Mouse (Mus musculus): ENCODE data around the gene Tubal3.
"Not testable (repeated sequence)": the region's sequence is repeated elsewhere in the genome, so short reads cannot be mapped to it uniquely, and the experiment has no call there.

The Tubal3 gene

GRCm38 (mm10) chr13:3917571-3918311 is at the start of gene Tubal3, which contains the start of gene Net1:
TSS of gene Tubal3 (plus strand) at chr13:3918274.
TSS of gene Net1 (minus strand) at chr13:3918220.
- peak; percentile 88 for DNase-seq

GRCm38 (mm10) chr13:3869901-3870300 is 48.2 kb upstream of the Tubal3 start:
- no peak for DNase-seq

GRCm38 (mm10) chr13:3872832-3873231 is 45.2 kb upstream of the Tubal3 start:
- no peak for DNase-seq

- peak; percentile 45 for DNase-seq
Observed at GRCm38 (mm10) chr13:3876448-3876847, 41.6 kb upstream of the Tubal3 start.

- no peak for DNase-seq
Observed at GRCm38 (mm10) chr13:3877185-3877584, 40.9 kb upstream of the Tubal3 start.

- no peak for DNase-seq
Observed at GRCm38 (mm10) chr13:3877679-3878220, 40.3 kb upstream of the Tubal3 start.

- no peak for DNase-seq
Observed at GRCm38 (mm10) chr13:3886663-3887062, 31.4 kb upstream of the Tubal3 start.

GRCm38 (mm10) chr13:3889111-3889510 is 29.0 kb upstream of the Tubal3 start:
- DNase-seq, result no peak

GRCm38 (mm10) chr13:3890061-3890460 is 28.0 kb upstream of the Tubal3 start:
- no peak for DNase-seq

GRCm38 (mm10) chr13:3891479-3892087 is 26.5 kb upstream of the Tubal3 start:
- no peak for DNase-seq

GRCm38 (mm10) chr13:3892601-3893000 is 25.5 kb upstream of the Tubal3 start:
- DNase-seq, result no peak

GRCm38 (mm10) chr13:3893126-3893734 is 24.8 kb upstream of the Tubal3 start:
- DNase-seq, result peak; percentile 94

- no peak for DNase-seq
Observed at GRCm38 (mm10) chr13:3894549-3894948, 23.5 kb upstream of the Tubal3 start.

- no peak for DNase-seq
Observed at GRCm38 (mm10) chr13:3895397-3895980, 22.6 kb upstream of the Tubal3 start.

- no peak for DNase-seq
Observed at GRCm38 (mm10) chr13:3896032-3896431, 22.0 kb upstream of the Tubal3 start.

- peak; percentile 84 for DNase-seq
Observed at GRCm38 (mm10) chr13:3896913-3897312, 21.2 kb upstream of the Tubal3 start.

- DNase-seq, result not testable (repeated sequence)
Observed at GRCm38 (mm10) chr13:3898202-3898601, 19.9 kb upstream of the Tubal3 start.

GRCm38 (mm10) chr13:3899301-3899700 is 18.8 kb upstream of the Tubal3 start:
- DNase-seq, result no peak

- DNase-seq, result no peak
Observed at GRCm38 (mm10) chr13:3907151-3907696, 10.8 kb upstream of the Tubal3 start.

- no peak for DNase-seq
Observed at GRCm38 (mm10) chr13:3908262-3908661, 9.8 kb upstream of the Tubal3 start.

- no peak for DNase-seq
Observed at GRCm38 (mm10) chr13:3910356-3910755, 7.7 kb upstream of the Tubal3 start.

- DNase-seq, result no peak
Observed at GRCm38 (mm10) chr13:3913504-3913903, 4.6 kb upstream of the Tubal3 start.

GRCm38 (mm10) chr13:3924483-3924882 is 6.4 kb downstream of the Tubal3 start:
- DNase-seq, result no peak
